Mouse (Mus musculus): ENCODE measurements around the gene Dtd2.
A peak's percentile ranks its signal among the peaks of the same experiment; 100 is the strongest.

Gene Dtd2

DNA sequence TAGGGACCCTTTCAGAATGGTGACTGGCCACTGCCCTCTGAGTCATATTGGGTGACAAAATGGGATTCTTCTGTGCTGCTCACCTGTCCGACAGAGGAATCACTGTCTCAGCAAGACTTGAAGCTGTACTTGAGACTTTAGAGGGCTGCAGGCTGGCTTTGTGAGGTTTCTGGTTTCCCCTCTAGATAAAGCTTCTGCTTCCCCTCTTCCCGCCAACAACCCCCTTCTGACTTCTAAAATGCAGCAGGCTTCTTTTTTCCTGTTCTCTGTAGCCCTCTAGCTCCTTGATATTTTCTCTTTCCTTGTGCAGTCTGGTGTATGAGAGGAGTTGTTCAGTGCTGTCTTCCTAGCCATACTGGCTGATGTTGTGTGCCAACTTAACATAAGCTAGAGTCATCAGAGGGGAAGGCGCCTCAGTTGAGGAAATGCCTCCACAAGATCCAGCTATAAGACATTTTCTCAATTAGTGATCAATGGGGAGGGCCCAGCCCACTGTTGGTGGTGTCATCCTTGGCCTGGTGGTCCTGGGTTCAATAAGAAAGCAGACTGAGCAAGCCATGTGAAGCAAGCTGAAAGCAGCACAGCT is 21.0 kb downstream of the Dtd2 start:
- no peak for DNase-seq

DNA sequence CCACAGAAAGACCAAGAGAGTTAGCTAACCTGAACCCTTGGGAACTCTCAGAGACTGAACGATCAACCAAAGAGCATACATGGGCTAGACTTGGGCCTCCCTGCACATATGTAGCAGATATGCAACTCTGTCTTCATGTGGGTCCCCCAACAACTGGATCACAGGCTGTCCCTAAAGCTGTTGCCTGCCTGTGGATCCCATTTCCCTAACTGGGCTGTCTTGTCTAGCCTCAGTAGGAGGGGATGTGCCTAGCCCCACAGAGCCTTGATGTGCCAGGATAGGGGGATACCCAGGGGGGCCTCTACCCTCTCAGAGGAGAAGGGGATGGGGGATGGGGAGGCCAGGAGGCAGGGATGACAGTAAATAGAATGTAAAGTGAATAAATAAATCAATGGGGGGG is 22.7 kb downstream of the Dtd2 start:
- DNase-seq, result no peak

DNA sequence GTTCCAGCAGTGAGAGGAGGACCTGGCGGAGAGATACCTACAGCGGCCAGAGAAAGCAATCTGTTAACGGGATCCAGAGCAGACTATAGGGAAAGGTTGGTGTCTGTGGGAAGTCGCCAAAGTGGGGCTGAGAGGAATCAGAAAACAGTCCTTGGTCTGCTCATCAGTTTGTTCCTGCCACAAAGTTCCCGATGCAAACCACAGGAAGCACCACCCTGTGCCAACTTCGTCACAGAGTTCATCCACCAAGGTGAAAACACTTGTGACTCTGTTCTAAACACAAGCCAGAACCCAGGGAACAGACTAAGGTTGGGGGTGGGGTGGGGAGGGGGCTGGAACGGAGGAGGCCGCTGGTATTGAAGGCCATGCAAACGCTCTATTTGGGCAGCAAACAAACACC is 29.8 kb downstream of the Dtd2 start:
- no peak for DNase-seq

DNA sequence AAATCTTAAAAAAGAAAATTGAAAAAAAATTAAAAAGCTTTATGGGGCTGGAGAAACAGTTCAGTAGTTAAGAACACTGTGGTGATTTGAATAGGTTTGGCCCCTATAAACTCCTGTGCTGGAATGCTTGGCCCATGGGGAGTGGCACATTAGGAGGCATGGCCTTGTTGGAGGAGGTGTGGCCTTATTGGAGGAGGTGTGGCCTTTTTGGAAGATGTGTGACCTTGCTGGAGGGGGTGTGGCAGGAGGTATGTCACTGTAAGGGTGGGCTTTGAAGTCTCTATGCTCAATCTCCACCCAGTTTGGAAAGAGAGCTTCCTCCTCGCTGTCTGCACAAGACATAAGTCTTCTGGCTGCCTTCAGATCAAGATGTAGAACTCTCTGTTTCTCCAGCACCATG is 31.9 kb downstream of the Dtd2 start:
- DNase-seq, result no peak

DNA sequence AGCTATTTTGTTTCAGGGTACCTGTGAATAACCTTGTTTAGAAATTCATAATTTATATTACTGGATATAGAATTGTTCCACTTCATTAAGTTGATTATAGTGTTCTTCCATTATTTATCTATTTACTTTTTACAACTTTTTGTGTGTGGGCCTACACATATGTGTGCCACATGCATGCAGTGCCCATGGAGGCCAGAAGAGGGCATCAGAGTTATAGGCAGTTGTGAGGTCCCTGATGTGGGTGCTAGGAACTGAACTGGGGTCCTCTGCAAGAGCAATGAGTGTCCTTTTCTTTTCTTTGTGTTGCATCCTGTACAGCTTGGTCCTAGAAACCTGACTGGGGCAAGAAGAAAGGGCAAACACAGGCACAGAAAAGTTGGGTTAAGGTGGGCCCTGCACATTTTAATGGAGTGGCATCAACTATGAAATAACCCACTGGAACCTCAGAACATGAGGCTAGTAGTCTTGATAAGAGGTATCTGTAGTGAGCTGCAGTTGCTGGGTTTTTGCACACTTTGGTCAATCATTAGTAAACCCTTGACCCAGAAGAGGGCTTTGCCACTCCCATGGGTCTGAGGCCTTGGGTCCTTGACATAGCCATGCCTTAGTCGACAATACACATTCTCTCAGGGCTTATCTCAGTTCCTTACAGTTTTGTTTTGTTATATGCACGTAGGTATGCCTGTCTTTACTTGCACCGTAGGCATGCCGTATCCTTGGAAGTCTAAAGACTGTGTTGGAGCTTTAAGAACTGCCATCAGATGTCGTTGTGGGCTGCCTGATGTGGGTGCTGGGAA is 33.8 kb downstream of the Dtd2 start:
- DNase-seq, result no peak

DNA sequence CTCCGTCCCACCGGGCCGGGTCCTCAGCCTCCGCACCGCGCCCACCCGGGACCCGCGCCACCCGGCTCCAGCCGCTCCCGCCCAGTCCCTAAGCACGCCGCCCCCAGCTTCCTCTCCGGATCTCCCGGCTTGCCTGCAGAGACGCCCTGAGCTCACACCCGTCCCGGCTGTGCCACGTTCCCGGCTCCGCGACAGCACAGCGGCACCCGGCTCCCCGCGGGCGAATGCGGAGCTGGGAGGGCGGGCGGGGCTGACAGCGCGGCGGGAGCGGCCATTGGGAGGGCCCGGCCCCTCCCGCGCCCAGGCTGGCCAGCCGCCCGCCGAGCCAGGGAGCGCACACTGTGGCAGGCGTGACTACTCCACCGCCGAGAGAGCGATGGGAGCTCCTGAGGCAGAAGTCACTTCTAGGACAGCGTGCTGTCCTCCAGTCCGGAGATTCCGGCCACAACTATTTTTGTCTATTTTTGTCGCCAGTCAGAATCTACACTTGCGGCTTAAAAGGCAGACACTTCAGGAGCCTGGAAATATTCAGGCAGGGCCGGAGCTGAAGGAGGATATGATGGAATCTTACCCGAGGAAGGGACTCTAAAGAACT is 35.1 kb downstream of the Dtd2 start, which contains the start of gene Heatr5a:
Gene Heatr5a, minus strand, starts transcription at position 252 of the 595 bp plus-strand sequence.
- peak; percentile 90 for DNase-seq

DNA sequence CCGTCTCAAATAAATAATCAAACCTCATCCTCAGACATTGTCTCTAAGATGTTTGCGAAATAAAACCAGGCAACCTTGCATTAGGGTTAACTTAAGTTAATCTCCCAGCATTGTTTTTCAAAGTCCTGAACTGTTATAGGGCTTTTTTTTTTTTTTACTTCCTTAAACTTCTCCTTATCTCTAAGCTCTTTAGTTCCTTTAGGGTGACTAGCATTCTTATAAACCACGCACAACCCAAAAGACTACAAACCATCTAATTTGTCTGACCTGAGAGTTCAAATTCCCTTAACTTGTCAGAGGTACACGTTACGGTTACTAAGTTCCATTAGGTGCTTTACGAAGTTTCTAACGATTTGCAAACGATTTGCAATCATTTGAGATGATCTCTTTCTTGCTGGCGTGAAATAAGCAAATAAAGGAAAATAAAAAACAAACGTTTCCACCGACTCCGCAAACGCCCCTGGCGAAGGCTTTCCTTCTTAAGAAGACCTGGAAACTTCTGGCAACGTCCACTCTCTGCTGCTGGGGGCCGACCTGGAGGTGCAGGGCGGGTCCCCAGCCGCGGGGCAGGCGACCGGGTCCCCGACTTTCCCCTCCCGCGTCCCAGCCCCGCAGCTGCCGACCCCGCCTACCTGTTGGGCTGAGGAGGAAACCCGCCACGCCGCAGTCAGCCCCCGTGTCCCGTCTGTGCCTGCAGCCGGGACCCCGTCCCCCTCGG is 35.8 kb downstream of the Dtd2 start:
- no peak for DNase-seq

DNA sequence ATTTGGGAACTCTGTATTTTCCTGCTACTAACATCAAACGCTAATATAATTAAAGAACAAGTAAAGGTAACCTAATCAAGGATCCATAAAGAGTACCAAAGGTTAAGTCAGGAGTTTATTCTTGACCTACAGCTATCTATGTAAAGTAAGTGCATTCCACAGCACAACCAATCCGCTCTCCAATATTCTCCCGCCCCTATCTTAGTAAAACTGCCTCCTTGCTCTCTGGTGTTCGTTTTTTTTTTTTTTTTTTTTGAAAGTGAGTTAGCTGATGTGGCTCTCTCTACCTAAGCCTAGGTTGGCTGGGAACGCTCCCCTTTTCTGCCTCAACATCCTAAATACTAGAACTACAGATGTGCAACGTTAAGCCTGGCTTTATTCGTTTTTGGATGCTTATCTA is 36.4 kb downstream of the Dtd2 start:
- DNase-seq, result no peak

DNA sequence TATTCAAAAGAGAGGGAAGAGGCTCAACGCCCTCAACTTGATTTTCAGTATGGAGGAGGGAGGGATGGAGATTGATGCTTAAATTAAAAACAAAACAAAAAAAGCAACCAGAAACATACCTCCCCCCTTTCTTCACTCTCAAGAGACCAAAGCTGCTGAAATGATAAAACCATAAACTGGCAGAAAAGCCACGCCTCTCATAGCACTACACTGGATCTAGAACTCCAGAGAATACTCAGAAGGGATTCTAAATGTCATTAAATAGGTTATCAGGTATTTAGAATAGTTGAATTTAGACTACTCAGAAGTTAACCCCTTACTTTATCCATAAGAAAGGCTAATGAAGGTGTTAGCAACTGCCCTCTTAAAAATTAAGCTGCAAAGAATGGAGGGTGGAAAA is 37.2 kb downstream of the Dtd2 start:
- no peak for DNase-seq

DNA sequence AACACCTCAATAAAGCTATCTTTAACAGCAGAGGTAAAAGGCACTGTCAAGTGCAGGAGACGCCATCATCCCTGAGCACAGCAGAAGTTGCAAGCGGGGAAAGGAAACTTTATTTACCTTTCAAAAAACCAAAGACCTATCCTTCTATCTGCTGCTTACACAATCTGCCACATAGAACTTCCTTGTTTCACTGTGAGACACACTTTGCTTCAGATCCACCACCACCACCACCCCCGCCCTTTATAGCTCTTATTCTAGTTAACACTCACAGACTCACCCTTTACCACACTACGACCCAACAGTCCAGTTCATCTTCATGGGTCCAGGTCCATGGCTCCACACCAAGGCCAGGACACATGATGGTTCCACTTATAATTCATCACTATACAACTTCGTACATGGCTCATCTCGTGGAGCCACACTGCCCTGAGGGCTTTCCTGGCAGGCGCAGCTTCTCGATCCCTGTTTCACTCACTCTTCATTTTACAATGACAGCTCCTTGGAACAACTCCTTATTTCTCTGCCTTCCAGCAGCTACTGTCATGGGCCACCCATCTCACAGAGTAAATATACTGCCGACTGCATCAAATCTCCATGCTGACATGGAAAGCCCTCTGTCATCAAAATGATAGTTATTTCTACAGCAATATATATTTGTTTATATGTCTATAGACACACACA is 38.2 kb downstream of the Dtd2 start:
- DNase-seq, result no peak

DNA sequence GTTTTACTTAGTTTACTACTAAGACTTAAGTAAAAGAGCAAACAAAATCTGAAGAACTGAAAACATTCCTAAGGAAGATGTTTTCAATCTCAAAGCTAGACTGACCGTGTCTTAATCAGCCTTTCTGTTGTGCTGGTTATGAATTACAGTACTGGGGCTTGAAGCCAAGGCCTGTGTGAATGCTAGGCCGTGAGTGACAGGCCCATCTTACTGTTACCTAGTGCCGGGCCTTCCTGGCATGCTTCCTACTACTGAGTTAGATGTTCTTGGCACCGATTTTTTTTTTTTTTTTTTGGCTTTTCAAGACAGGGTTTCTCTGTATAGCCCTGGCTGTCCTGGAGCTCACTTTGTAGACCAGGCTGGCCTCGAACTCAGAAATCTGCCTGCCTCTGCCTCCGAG is 48.7 kb downstream of the Dtd2 start:
- no peak for DNase-seq

DNA sequence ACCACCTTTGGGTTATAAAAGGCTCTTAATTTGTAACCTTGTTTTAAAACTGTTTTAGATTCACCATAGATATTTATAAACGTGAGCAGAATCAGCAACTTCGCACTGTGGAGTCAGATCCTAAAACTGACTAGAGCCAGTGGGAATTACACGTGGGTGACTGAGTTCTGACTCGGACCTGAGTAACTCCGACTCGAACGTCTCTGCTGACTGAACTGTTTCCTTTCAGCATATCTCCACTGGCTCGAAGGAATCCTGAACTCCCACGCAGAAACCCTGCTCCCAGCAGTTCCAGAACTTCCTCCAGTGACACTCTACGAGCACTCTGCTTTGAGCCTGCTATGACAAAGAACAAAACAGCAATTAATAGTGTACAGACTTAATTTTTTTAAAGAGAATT is 54.0 kb downstream of the Dtd2 start:
- DNase-seq, result peak; percentile 69

DNA sequence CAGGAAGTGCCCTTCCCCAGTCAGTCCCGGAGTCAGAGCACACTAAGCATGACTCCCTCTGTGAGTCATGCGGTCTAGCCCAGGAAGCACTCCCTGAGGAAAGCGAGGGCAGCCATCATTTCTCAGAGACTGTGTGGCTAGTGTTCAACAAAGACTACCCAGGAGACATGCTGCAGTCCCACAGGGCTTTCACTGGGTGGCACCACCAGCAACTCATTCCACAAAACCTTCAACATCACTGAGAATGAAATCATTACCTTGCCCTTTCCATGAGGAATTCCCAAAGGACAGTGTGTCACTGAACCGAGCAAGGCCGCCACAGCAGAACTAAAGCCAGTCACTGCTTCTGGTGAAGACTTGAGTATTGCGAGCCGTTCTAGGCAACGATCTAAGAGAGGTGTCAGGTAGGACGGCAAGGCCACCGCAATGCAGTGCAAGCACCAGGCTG is 58.8 kb downstream of the Dtd2 start:
- peak; percentile 31 for DNase-seq

DNA sequence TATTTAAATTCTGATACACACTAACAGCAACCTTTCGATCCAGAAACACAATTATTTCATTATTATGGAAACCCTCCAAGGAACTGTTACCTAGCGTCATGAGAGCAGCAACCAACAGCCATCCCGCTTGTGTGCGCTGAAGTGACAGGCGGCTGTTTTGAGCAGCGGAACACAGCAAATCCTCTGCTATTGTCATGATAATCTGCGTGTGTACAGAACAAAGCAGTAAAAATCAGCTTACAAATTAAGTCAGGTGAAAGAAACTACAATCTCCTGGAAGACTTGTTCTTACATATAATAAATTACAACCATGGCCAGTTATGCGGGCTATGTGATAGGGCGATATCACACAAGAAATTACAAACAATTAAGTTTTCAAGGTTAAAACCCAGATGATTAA is 61.0 kb downstream of the Dtd2 start:
- no peak for DNase-seq

DNA sequence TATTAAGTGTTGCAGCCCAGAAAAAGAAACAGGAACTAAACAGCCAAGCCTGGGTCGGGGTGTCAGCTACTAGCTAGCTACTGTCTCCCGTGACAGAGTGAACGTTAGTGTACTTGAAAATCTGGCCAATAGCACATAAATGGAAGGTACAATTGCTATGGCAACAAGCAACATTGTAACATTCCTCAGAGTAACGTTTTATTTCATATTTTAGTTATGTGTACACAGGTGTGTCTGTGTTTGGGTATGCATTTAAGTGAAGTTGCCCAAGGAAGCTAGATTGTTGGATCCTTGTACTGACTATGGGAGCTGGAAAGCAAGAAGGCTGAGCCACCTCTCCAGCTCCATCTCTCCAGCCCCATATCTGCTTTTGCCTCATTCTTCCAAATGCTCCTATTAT is 66.5 kb downstream of the Dtd2 start:
- DNase-seq, result no peak

Measured in right cerebral cortex, adult 18-20 months (tissue).